Mouse (Mus musculus) ES-Bruce4 (cell line): Measurements from ENCODE around the gene Rbms3. TPM values are rescaled to one million over a fixed set of nuclear protein-coding genes. Genes with fewer than 3 reads are reported as not detected.

Experiments
- H3K27ac ChIP-seq: 2 replicates; pipeline ENCODE4 v1.5.1; 2012; ENCODE audit warnings: low read length, inconsistent platforms; ENCODE audit not compliant: insufficient read depth
- H3K27me3 ChIP-seq: 2 replicates; pipeline ENCODE4 v1.6.1; 2012; ENCODE audit warnings: mild to moderate bottlenecking, low read length, inconsistent platforms; ENCODE audit not compliant: control insufficient read depth, poor library complexity, insufficient read depth, severe bottlenecking
- H3K36me3 ChIP-seq: 2 replicates; pipeline ENCODE4 v1.6.1; 2012; ENCODE audit warnings: inconsistent platforms, mild to moderate bottlenecking, low read length, moderate library complexity; ENCODE audit not compliant: control insufficient read depth, poor library complexity, insufficient read depth, severe bottlenecking
- H3K4me1 ChIP-seq: one replicate; pipeline ENCODE4 v1.8.1; 2011; ENCODE audit warnings: low read length; ENCODE audit not compliant: control insufficient read depth, insufficient read depth
- H3K4me3 ChIP-seq: 2 replicates; pipeline ENCODE4 v1.5.1; 2011; ENCODE audit warnings: low read depth, mild to moderate bottlenecking, low read length
- H3K9ac ChIP-seq: 2 replicates; pipeline ENCODE4 v1.6.1; 2012; ENCODE audit warnings: low read depth, mild to moderate bottlenecking, inconsistent platforms; ENCODE audit not compliant: poor library complexity, severe bottlenecking
- H3K9me3 ChIP-seq: replicated peaks from 2 replicates; pipeline ENCODE4 v1.6.1; 2012; ENCODE audit warnings: mild to moderate bottlenecking, low read length, inconsistent platforms; ENCODE audit not compliant: control insufficient read depth, poor library complexity, insufficient read depth, severe bottlenecking
- CTCF ChIP-seq: IDR thresholded peaks from one replicate; pipeline ENCODE4 v1.8.1; 2011; ENCODE audit warnings: low read depth, low read length
- EP300 ChIP-seq: IDR thresholded peaks from 2 replicates; pipeline ENCODE4 v1.6.1; 2011; ENCODE audit warnings: low read depth, low read length; ENCODE audit not compliant: insufficient read depth
- POLR2A ChIP-seq: IDR thresholded peaks from one replicate; pipeline ENCODE4 v1.8.1; 2011; ENCODE audit warnings: low read length; ENCODE audit not compliant: insufficient read depth
- polyA plus RNA-seq: library from polyadenylated mRNA; stranded (reverse); fragments of >200 nt; gene quantifications from 2 replicates; pipeline ENCODE4 v1.2.4, GENCODE M21; 2011; ENCODE audit warnings: low read depth; ENCODE audit not compliant: missing spikeins, insufficient read depth, insufficient read length

The Rbms3 gene
- polyA plus RNA-seq, 1 experiment: 1.8 TPM

GRCm38 (mm10) chr9:117010801-117011200 is 618.9 kb downstream of the Rbms3 start:
- Histone ChIP-seq H3K36me3 (no peaks in the 10 kb centered on the region), H3K27me3 (no peaks in the 10 kb centered on the region), H3K9ac (no peak overlapping the region), H3K4me1 (no peaks in the 10 kb centered on the region), H3K27ac (no peak overlapping the region), H3K9me3 (no peaks in the 10 kb centered on the region), H3K4me3 (no peak overlapping the region)
- TF ChIP-seq POLR2A (no peak), EP300 (no peak), CTCF (no peak)

GRCm38 (mm10) chr9:117008194-117008593 is 621.5 kb downstream of the Rbms3 start:
- TF ChIP-seq EP300: no peak
- TF ChIP-seq CTCF: no peak
- no peak for TF ChIP-seq POLR2A
- H3K36me3 ChIP-seq: no peaks in the 10 kb centered on the region

GRCm38 (mm10) chr9:117002083-117002482 is 627.6 kb downstream of the Rbms3 start:
- Histone ChIP-seq H3K4me1 (no peaks in the 10 kb centered on the region), H3K9ac (no peak overlapping the region), H3K36me3 (no peaks in the 10 kb centered on the region), H3K27me3 (no peaks in the 10 kb centered on the region), H3K27ac (no peak overlapping the region), H3K4me3 (no peak overlapping the region), H3K9me3 (no peaks in the 10 kb centered on the region)
- no peak for TF ChIP-seq EP300
- no peak for TF ChIP-seq POLR2A
- no peak for TF ChIP-seq CTCF

More at GRCm38 (mm10) chr9:117008194-117008593, 621.5 kb downstream of the Rbms3 start:
- Histone ChIP-seq H3K4me3 (no peak overlapping the region), H3K27me3 (no peaks in the 10 kb centered on the region), H3K27ac (no peak overlapping the region), H3K9ac (no peak overlapping the region), H3K9me3 (no peaks in the 10 kb centered on the region), H3K4me1 (no peaks in the 10 kb centered on the region)

- Histone ChIP-seq H3K4me1 (no peaks in the 10 kb centered on the region), H3K36me3 (no peaks in the 10 kb centered on the region), H3K27me3 (no peaks in the 10 kb centered on the region), H3K9me3 (no peaks in the 10 kb centered on the region), H3K27ac (no peak overlapping the region), H3K4me3 (no peak overlapping the region), H3K9ac (no peak overlapping the region)
- no peak for TF ChIP-seq POLR2A
- TF ChIP-seq CTCF: no peak
- no peak for TF ChIP-seq EP300
Measured at GRCm38 (mm10) chr9:116999186-116999585, 630.5 kb downstream of the Rbms3 start.

GRCm38 (mm10) chr9:116990321-116990720 is 639.4 kb downstream of the Rbms3 start:
- TF ChIP-seq EP300: no peak
- TF ChIP-seq POLR2A: no peak
- no peak for TF ChIP-seq CTCF
- Histone ChIP-seq H3K9ac (no peak overlapping the region), H3K27me3 (no peaks in the 10 kb centered on the region), H3K4me1 (no peaks in the 10 kb centered on the region), H3K4me3 (no peak overlapping the region), H3K27ac (no peak overlapping the region), H3K9me3 (0 out of 2 replicates have a peak, but pooled peaks cover 3% of the 10 kb centered on the region), H3K36me3 (no peaks in the 10 kb centered on the region)

- no peak for TF ChIP-seq CTCF
- TF ChIP-seq POLR2A: no peak
- TF ChIP-seq EP300: no peak
- Histone ChIP-seq H3K36me3 (no peaks in the 10 kb centered on the region), H3K27ac (no peak overlapping the region), H3K9ac (no peak overlapping the region), H3K27me3 (no peaks in the 10 kb centered on the region), H3K4me1 (no peaks in the 10 kb centered on the region), H3K9me3 (no peaks in the 10 kb centered on the region), H3K4me3 (no peak overlapping the region)
Measured at GRCm38 (mm10) chr9:116980801-116981200, 648.9 kb downstream of the Rbms3 start.
